Comparison of ENCODE assay signal across 14 mouse cellular contexts in genomic region chr13:84565644-84566532, GRCm38 (mm10).
DNase-seq lines count a peak whose midpoint lies in the region; ATAC-seq and TF ChIP-seq lines count a peak whose summit lies in the region.
"Had no signal": no experiment of that assay in that cellular context is flagged by ENCODE, and none has a peak within 500 bp of the region (broad histone marks: within the 10 kb centered on the region; RNA-seq: fewer than 3 reads in every experiment).

No protein-coding gene starts in this region.

- no peak overlapping the region for H3K4me3 ChIP-seq in heart, embryonic 11.5 days (ENCODE audit: low read depth, low read length)
- H3K4me3 ChIP-seq in hindbrain, embryonic 12.5 days: no peak overlapping the region
- H3K4me3 ChIP-seq in midbrain, postnatal 0 days (ENCODE audit: low read depth, low read length): no peak overlapping the region
- no peak overlapping the region for H3K4me3 ChIP-seq in liver, postnatal 0 days (ENCODE audit: low read depth, low read length)
- H3K4me3 ChIP-seq: embryonic facial prominence, embryonic 12.5 days; megakaryocyte, embryonic 14.5 days had no signal

- no peaks in the 10 kb centered on the region for H3K27me3 ChIP-seq in heart, embryonic 11.5 days (ENCODE audit: control insufficient read depth, insufficient read depth, low read length)
- no peaks in the 10 kb centered on the region for H3K27me3 ChIP-seq in hindbrain, embryonic 12.5 days
- no peaks in the 10 kb centered on the region for H3K27me3 ChIP-seq in midbrain, postnatal 0 days (ENCODE audit: insufficient read depth, low read length)
- H3K27me3 ChIP-seq in liver, postnatal 0 days (ENCODE audit: insufficient read depth, low read length): no peaks in the 10 kb centered on the region
- H3K27me3 ChIP-seq: embryonic facial prominence, embryonic 12.5 days; megakaryocyte, embryonic 14.5 days had no signal

- H3K36me3 ChIP-seq in heart, embryonic 11.5 days (ENCODE audit: control insufficient read depth, insufficient read depth, low read length): no peaks in the 10 kb centered on the region
- no peaks in the 10 kb centered on the region for H3K36me3 ChIP-seq in hindbrain, embryonic 12.5 days
- H3K36me3 ChIP-seq in midbrain, postnatal 0 days (ENCODE audit: insufficient read depth, low read length): no peaks in the 10 kb centered on the region
- H3K36me3 ChIP-seq in liver, postnatal 0 days (replicated peaks; ENCODE audit: insufficient read depth, low read length): no peaks in the 10 kb centered on the region
- H3K36me3 ChIP-seq: embryonic facial prominence, embryonic 12.5 days had no signal

- no peak overlapping the region for H3K9ac ChIP-seq in heart, embryonic 11.5 days (ENCODE audit: low read depth, low read length)
- H3K9ac ChIP-seq in hindbrain, embryonic 12.5 days: no peak overlapping the region
- no peak overlapping the region for H3K9ac ChIP-seq in midbrain, postnatal 0 days (replicated peaks; ENCODE audit: low read length, poor library complexity, severe bottlenecking)
- H3K9ac ChIP-seq in liver, postnatal 0 days (replicated peaks): no peak overlapping the region
- H3K9ac ChIP-seq: embryonic facial prominence, embryonic 12.5 days had no signal

- WGBS in heart, embryonic 11.5 days (ENCODE audit: insufficient replicate concordance): 77% methylated on average over 11 of the region's 11 CpGs
- 45% methylated on average over 11 of the region's 11 CpGs for WGBS in hindbrain, embryonic 12.5 days
- WGBS in midbrain, postnatal 0 days: 54% methylated on average over 11 of the region's 11 CpGs
- WGBS in liver, postnatal 0 days (ENCODE audit: insufficient replicate concordance): 74% methylated on average over 11 of the region's 11 CpGs

- ATAC-seq in heart, embryonic 11.5 days (replicated peaks; ENCODE audit: insufficient number of reproducible peaks, low FRiP score, low TSS enrichment): no peak
- peak; percentile 92 for ATAC-seq in hindbrain, embryonic 12.5 days (ENCODE audit: low FRiP score)
- peak; percentile 76; the same call in 1 of the 2 replicates for ATAC-seq in midbrain, postnatal 0 days (ENCODE audit: low FRiP score)
- ATAC-seq in liver, postnatal 0 days: no peak
- no peak for ATAC-seq in erythroid progenitor cell, adult 5-6 weeks (replicated peaks; ENCODE audit: low FRiP score, poor library complexity, severe bottlenecking)

- H3K4me1 ChIP-seq in heart, embryonic 11.5 days (ENCODE audit: control insufficient read depth, insufficient read depth, low read length): no peaks in the 10 kb centered on the region
- H3K4me1 ChIP-seq in hindbrain, embryonic 12.5 days: peaks cover 14% of the 10 kb centered on the region
- H3K4me1 ChIP-seq in midbrain, postnatal 0 days (ENCODE audit: insufficient read depth, low read length): no peaks in the 10 kb centered on the region
- no peaks in the 10 kb centered on the region for H3K4me1 ChIP-seq in liver, postnatal 0 days (ENCODE audit: insufficient read depth)
- H3K4me1 ChIP-seq: embryonic facial prominence, embryonic 12.5 days; megakaryocyte, embryonic 14.5 days had no signal

- peak; percentile 66 for DNase-seq in heart, adult 11 months
- DNase-seq in cerebellum, postnatal 25 days: peak; percentile 28 to 46
- DNase-seq in midbrain, postnatal 0 days (ENCODE audit: low spot score): peak; percentile 62
- no peak for DNase-seq in liver, postnatal 0 days
- DNase-seq in urinary bladder, postnatal 14 days (ENCODE audit: low spot score): no peak
- DNase-seq: gastrocnemius, postnatal 25 days; heart, postnatal 14 days; kidney, adult 9 months; right cerebral cortex, postnatal 14 days had no signal

- TF ChIP-seq CTCF in midbrain, postnatal 0 days (IDR thresholded peaks at IDR 0.05): no peak
- no peak for TF ChIP-seq CTCF in liver, postnatal 0 days (IDR thresholded peaks at IDR 0.05; ENCODE audit: low read depth)

- H3K27ac ChIP-seq in heart, embryonic 11.5 days (ENCODE audit: low read depth, low read length): no peak overlapping the region
- peak overlapping the region; percentile 87 for H3K27ac ChIP-seq in hindbrain, embryonic 12.5 days
- no peak overlapping the region for H3K27ac ChIP-seq in midbrain, postnatal 0 days (ENCODE audit: low read depth, low read length)
- H3K27ac ChIP-seq in liver, postnatal 0 days (ENCODE audit: low read depth): no peak overlapping the region
- H3K27ac ChIP-seq: embryonic facial prominence, embryonic 12.5 days had no signal

- H3K9me3 ChIP-seq in heart, embryonic 11.5 days (replicated peaks; ENCODE audit: control insufficient read depth, low read length): no peaks in the 10 kb centered on the region
- H3K9me3 ChIP-seq in hindbrain, embryonic 12.5 days (replicated peaks): no peaks in the 10 kb centered on the region
- H3K9me3 ChIP-seq in midbrain, postnatal 0 days (ENCODE audit: low read length): no peaks in the 10 kb centered on the region
- no peaks in the 10 kb centered on the region for H3K9me3 ChIP-seq in liver, postnatal 0 days (ENCODE audit: low read length)
- H3K9me3 ChIP-seq: embryonic facial prominence, embryonic 12.5 days; megakaryocyte, embryonic 14.5 days had no signal

- TF ChIP-seq EP300 in liver, postnatal 0 days (IDR thresholded peaks at IDR 0.05; ENCODE audit: low read depth): no peak

- H3K4me2 ChIP-seq in heart, embryonic 11.5 days: no peak overlapping the region
- 0 out of 2 replicates have a peak overlapping the region, but pooled peaks have one; percentile 25 for H3K4me2 ChIP-seq in hindbrain, embryonic 12.5 days (replicated peaks)
- H3K4me2 ChIP-seq in midbrain, postnatal 0 days (ENCODE audit: low read depth, low read length, poor library complexity, severe bottlenecking): no peak overlapping the region
- H3K4me2 ChIP-seq in liver, postnatal 0 days (ENCODE audit: low read depth, low read length): no peak overlapping the region
- H3K4me2 ChIP-seq: embryonic facial prominence, embryonic 12.5 days had no signal

Comparison
In these comparisons a context has a peak if more than half of its experiments do, and no peak if none do; other contexts are left out.
1. DNase-seq: peak in heart, adult 11 months (single experiment), cerebellum, postnatal 25 days (2 of 2) and midbrain, postnatal 0 days (single experiment); none in liver, postnatal 0 days (single experiment) and urinary bladder, postnatal 14 days (single experiment).
2. ATAC-seq: peak in hindbrain, embryonic 12.5 days (single experiment) and midbrain, postnatal 0 days (single experiment); none in heart, embryonic 11.5 days (single experiment), liver, postnatal 0 days (single experiment) and erythroid progenitor cell, adult 5-6 weeks (single experiment).